Mouse (Mus musculus) heart, embryonic 14.5 days (tissue): ENCODE results near the gene Neurl1b. TPM values are rescaled to one million over a fixed set of nuclear protein-coding genes. Genes with fewer than 3 reads are reported as not detected.
A peak's percentile ranks its signal among the peaks of the same experiment; 100 is the strongest.

ENCODE experiments used
- ATAC-seq: fragments of 200-750 bp; cut with Nextera tagmentation; 2 replicates; pipeline ENCODE4 v1.8.0; 2017; ENCODE audit warnings: low read depth, moderate TSS enrichment; ENCODE audit not compliant: insufficient number of reproducible peaks, insufficient read depth, low FRiP score
- H3K27ac ChIP-seq, 2 experiments: fragments of 200-500 bp in 1 of 2; fragments of 300-500 bp in 1 of 2; sonication (generic) in 1 of 2; replicated peaks in 1 of 2; 2 replicates each; pipeline ENCODE4 v1.5.1; 2012 to 2014; ENCODE audit warnings: low read depth in 2 of 2, low read length in 2 of 2, control low read depth in 1 of 2, mild to moderate bottlenecking in 1 of 2, mixed read lengths in 1 of 2; ENCODE audit not compliant: control insufficient read depth in 1 of 2, insufficient read depth in 1 of 2
- H3K27me3 ChIP-seq: fragments of 300-500 bp; sonication (generic); 2 replicates; pipeline ENCODE4 v1.6.1; 2014; ENCODE audit warnings: mild to moderate bottlenecking, low read length, control low read depth; ENCODE audit not compliant: control insufficient read depth, insufficient read depth
- H3K36me3 ChIP-seq: fragments of 300-500 bp; sonication (generic); 2 replicates; pipeline ENCODE4 v1.6.1; 2014; ENCODE audit warnings: mild to moderate bottlenecking, control low read depth, low read length, mixed read lengths; ENCODE audit not compliant: control insufficient read depth, insufficient read depth
- H3K4me1 ChIP-seq, 2 experiments: fragments of 200-500 bp in 1 of 2; fragments of 300-500 bp in 1 of 2; sonication (generic) in 1 of 2; 2 replicates each; pipeline ENCODE4 v1.6.1; 2012 to 2014; ENCODE audit warnings: low read length in 2 of 2, control low read depth in 1 of 2, mixed read lengths in 1 of 2; ENCODE audit not compliant: control insufficient read depth in 2 of 2, insufficient read depth in 2 of 2
- H3K4me2 ChIP-seq: fragments of 300-500 bp; sonication (generic); 2 replicates; pipeline ENCODE4 v1.6.1; 2014; ENCODE audit warnings: mild to moderate bottlenecking, low read length
- H3K4me3 ChIP-seq, 2 experiments: fragments of 200-500 bp in 1 of 2; fragments of 300-500 bp in 1 of 2; sonication (generic) in 1 of 2; 2 replicates each; pipeline ENCODE4 v1.5.1; 2012 to 2014; ENCODE audit warnings: low read length in 2 of 2, mild to moderate bottlenecking in 2 of 2, control low read depth in 1 of 2, low read depth in 1 of 2, moderate library complexity in 1 of 2; ENCODE audit not compliant: control insufficient read depth in 1 of 2, insufficient read depth in 1 of 2
- H3K9ac ChIP-seq: fragments of 300-500 bp; sonication (generic); 2 replicates; pipeline ENCODE4 v1.6.1; 2014; ENCODE audit warnings: mild to moderate bottlenecking, low read length
- H3K9me3 ChIP-seq: fragments of 300-500 bp; sonication (generic); 2 replicates; pipeline ENCODE4 v1.6.1; 2016; ENCODE audit warnings: low read length, control low read depth; ENCODE audit not compliant: control insufficient read depth
- WGBS: fragments of 180-500 bp; shearing (Covaris S2); extraction: QIAGEN DNeasy Blood & Tissue Kit; methylation state at CpG from one replicate; pipeline ENCODE4 v1.1.7; 2014; 5-methylcytosine and 5-hydroxymethylcytosine counted together
- polyA plus RNA-seq: library from polyadenylated mRNA; unstranded; fragments of >200 nt; fragmentation: Nextera tagmentation; extraction: Ambion mirVana; gene quantifications from 2 replicates; pipeline ENCODE4 v1.2.1, GENCODE M21; 2014

The Neurl1b gene
- 4.5 and 4.6 TPM in 2 replicates for polyA plus RNA-seq

- peak within 1 kb of the TSS; percentile 50 to 74 for H3K27ac ChIP-seq
- no peaks in the 10 kb centered on the region for H3K9me3 ChIP-seq
- no peaks in the 10 kb centered on the region for H3K36me3 ChIP-seq
- H3K4me1 ChIP-seq, result peaks cover 18 to 31% of the 10 kb centered on the region in 2 experiments
- H3K4me3 ChIP-seq, result peak within 1 kb of the TSS; percentile 76 to 85
- peaks cover 11% of the 10 kb centered on the region for H3K27me3 ChIP-seq
- peak within 1 kb of the TSS; percentile 92 for H3K4me2 ChIP-seq
- peak; percentile 51 for ATAC-seq
- peak within 1 kb of the TSS; percentile 92 for H3K9ac ChIP-seq
- WGBS, result under 1% methylated on average over 82 of the region's 105 CpGs
Observed at GRCm38 (mm10) chr17:26414523-26415354, at the start of gene Neurl1b. TSS of gene Neurl1b (plus strand) at chr17:26414829.

GRCm38 (mm10) chr17:26366792-26367191 lies 47.8 kb upstream of the Neurl1b start:
- Histone ChIP-seq H3K4me3 (no peak overlapping the region), H3K27ac (no peak overlapping the region), H3K4me1 (peaks cover 43 to 44% of the 10 kb centered on the region in 2 experiments), H3K4me2 (no peak overlapping the region), H3K36me3 (no peaks in the 10 kb centered on the region), H3K9me3 (no peaks in the 10 kb centered on the region), H3K27me3 (no peaks in the 10 kb centered on the region), H3K9ac (no peak overlapping the region)
- WGBS, result 72% methylated on average over 4 of the region's 4 CpGs
- ATAC-seq, result no peak

- no peaks in the 10 kb centered on the region for H3K36me3 ChIP-seq
- H3K9me3 ChIP-seq, result no peaks in the 10 kb centered on the region
- peaks cover 29 to 34% of the 10 kb centered on the region in 2 experiments for H3K4me1 ChIP-seq
- no peak overlapping the region for H3K4me3 ChIP-seq
- H3K27me3 ChIP-seq, result no peaks in the 10 kb centered on the region
- H3K27ac ChIP-seq, result no peak overlapping the region
- no peak overlapping the region for H3K9ac ChIP-seq
- 69% methylated on average over 10 of the region's 10 CpGs for WGBS
- H3K4me2 ChIP-seq, result no peak overlapping the region
- ATAC-seq, result 0 out of 2 replicates have a peak, but pooled peaks have one; percentile 21
Observed at GRCm38 (mm10) chr17:26368336-26368992, 46.2 kb upstream of the Neurl1b start.

GRCm38 (mm10) chr17:26370521-26371245 lies 43.9 kb upstream of the Neurl1b start:
- Histone ChIP-seq H3K4me1 (peaks cover 15 to 26% of the 10 kb centered on the region in 2 experiments), H3K4me3 (no peak overlapping the region), H3K4me2 (no peak overlapping the region), H3K9me3 (no peaks in the 10 kb centered on the region), H3K27me3 (no peaks in the 10 kb centered on the region), H3K36me3 (no peaks in the 10 kb centered on the region), H3K9ac (no peak overlapping the region), H3K27ac (no peak overlapping the region; a peak in 1 of 4 replicates)
- WGBS, result 29% methylated on average over 9 of the region's 9 CpGs
- ATAC-seq, result 0 out of 2 replicates have a peak, but pooled peaks have one; percentile 15

GRCm38 (mm10) chr17:26371246-26371535 lies 43.4 kb upstream of the Neurl1b start:
- Histone ChIP-seq H3K4me2 (no peak overlapping the region), H3K4me1 (peaks cover 20 to 25% of the 10 kb centered on the region in 2 experiments), H3K9me3 (no peaks in the 10 kb centered on the region), H3K27me3 (no peaks in the 10 kb centered on the region), H3K27ac (no peak overlapping the region), H3K4me3 (no peak overlapping the region), H3K36me3 (no peaks in the 10 kb centered on the region), H3K9ac (no peak overlapping the region)
- no peak for ATAC-seq
- WGBS, result 61% methylated on average over 3 of the region's 3 CpGs

DNA sequence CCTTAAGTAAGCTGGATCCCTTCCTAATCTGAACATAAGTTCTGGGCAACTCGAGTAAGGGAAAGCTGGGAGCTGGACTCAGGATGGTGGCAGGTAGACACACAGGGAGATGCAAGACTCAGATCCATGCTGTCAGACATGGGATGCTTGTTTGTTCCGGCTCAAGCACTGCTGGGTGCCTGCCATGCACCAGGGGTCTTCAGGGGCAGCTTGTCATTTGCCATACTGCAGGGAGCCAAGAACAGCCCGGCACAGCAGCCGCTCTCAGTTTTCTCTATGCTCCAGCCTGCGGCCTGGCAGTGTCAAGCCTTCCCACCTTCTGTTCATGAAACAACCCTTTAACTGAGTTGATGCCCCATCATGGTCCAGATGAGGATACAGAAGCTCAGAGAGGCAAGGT lies 41.4 kb upstream of the Neurl1b start:
- no peaks in the 10 kb centered on the region for H3K27me3 ChIP-seq
- no peak overlapping the region for H3K4me2 ChIP-seq
- ATAC-seq, result no peak
- H3K4me3 ChIP-seq, result no peak overlapping the region
- 74% methylated on average over 5 of the region's 5 CpGs for WGBS
- no peaks in the 10 kb centered on the region for H3K9me3 ChIP-seq
- H3K4me1 ChIP-seq, result peaks cover 28 to 30% of the 10 kb centered on the region in 2 experiments
- no peak overlapping the region for H3K9ac ChIP-seq
- no peak overlapping the region for H3K27ac ChIP-seq
- no peaks in the 10 kb centered on the region for H3K36me3 ChIP-seq

- H3K27me3 ChIP-seq, result no peaks in the 10 kb centered on the region
- no peak for ATAC-seq
- H3K4me3 ChIP-seq, result no peak overlapping the region
- peak overlapping the region; percentile 11 to 66; a peak in 3 of 4 replicates for H3K27ac ChIP-seq
- H3K4me1 ChIP-seq, result peaks cover 35 to 40% of the 10 kb centered on the region in 2 experiments
- 0 out of 2 replicates have a peak overlapping the region, but pooled peaks have one; percentile 10 for H3K4me2 ChIP-seq
- 13% methylated on average over 1 of the region's 1 CpGs for WGBS
- H3K36me3 ChIP-seq, result no peaks in the 10 kb centered on the region
- peak overlapping the region; percentile 48; the same call in 1 of the 2 replicates for H3K9ac ChIP-seq
- H3K9me3 ChIP-seq, result no peaks in the 10 kb centered on the region
Observed at GRCm38 (mm10) chr17:26376416-26376815, 38.2 kb upstream of the Neurl1b start.
